Mouse (Mus musculus): Measurements from ENCODE around the gene Rassf3.

GRCm38 (mm10) chr10:121421657-121422290, 54.4 kb downstream of the Rassf3 start:
- no peak for TF ChIP-seq CTCF (IDR thresholded peaks at IDR 0.05; ENCODE audit: extremely low read depth, insufficient read depth, insufficient read length, insufficient replicate concordance)
- TF ChIP-seq POLR2A (IDR thresholded peaks at IDR 0.05; ENCODE audit: low read depth, low read length): no peak
